Mouse (Mus musculus): ENCODE data around the gene Slc30a5.
"Not testable (repeated sequence)": the region's sequence is repeated elsewhere in the genome, so short reads cannot be mapped to it uniquely, and the experiment has no call there.

- TF ChIP-seq POLR2A, CTCF (IDR thresholded peaks at IDR 0.05; ENCODE audit: insufficient read depth, low read depth, low read length): not testable (repeated sequence)
Observed at GRCm38 (mm10) chr13:100788057-100788456, 45.2 kb downstream of the Slc30a5 start.
